Mouse (Mus musculus): ENCODE measurements at regions not wholly inside any gene's neighbourhood (a gene's known extent, or its start where the extent isn't known, plus 50 kb on each side); places are given as distances from the start of the nearest gene placed in this dataset.

GRCm38 (mm10) chr12:10571643-10572377, 181.2 kb downstream of the Rdh14 start:
- peak in 1 of 2 experiments; percentile 4 for DNase-seq (ENCODE audit: low spot score in 2 of 2)

GRCm38 (mm10) chr12:10572378-10572650, 181.7 kb downstream of the Rdh14 start:
- peak in 1 of 2 experiments; percentile 10 for DNase-seq (ENCODE audit: low spot score in 2 of 2)

GRCm38 (mm10) chr12:10573381-10573780, 182.8 kb downstream of the Rdh14 start:
- no peak for DNase-seq (ENCODE audit: low spot score in 2 of 2)

GRCm38 (mm10) chr12:10582840-10583614, 192.5 kb downstream of the Rdh14 start:
- DNase-seq (ENCODE audit: low spot score in 2 of 2) = no peak

- no peak for DNase-seq (ENCODE audit: low spot score in 2 of 2)
Observed at GRCm38 (mm10) chr12:10584026-10584425, 193.5 kb downstream of the Rdh14 start.

GRCm38 (mm10) chr12:10589537-10589936, 199.0 kb downstream of the Rdh14 start:
- peak; percentile 81 to 85 for DNase-seq (ENCODE audit: low spot score in 2 of 2)

- DNase-seq (ENCODE audit: low spot score in 2 of 2) = peak; percentile 71 to 78
Observed at GRCm38 (mm10) chr12:10597976-10598746, 207.6 kb downstream of the Rdh14 start.

- no peak for DNase-seq (ENCODE audit: low spot score in 2 of 2)
Observed at GRCm38 (mm10) chr12:10600111-10600510, 209.5 kb downstream of the Rdh14 start.

GRCm38 (mm10) chr12:10618319-10618718, 227.7 kb downstream of the Rdh14 start:
- no peak for DNase-seq (ENCODE audit: low spot score in 2 of 2)

- DNase-seq (ENCODE audit: low spot score in 2 of 2) = no peak
Observed at GRCm38 (mm10) chr12:10620541-10620940, 230.0 kb downstream of the Rdh14 start.

- no peak for DNase-seq (ENCODE audit: low spot score in 2 of 2)
Observed at GRCm38 (mm10) chr12:10638591-10638990, 248.0 kb downstream of the Rdh14 start.

GRCm38 (mm10) chr12:10654466-10655184, 264.1 kb downstream of the Rdh14 start:
- DNase-seq (ENCODE audit: low spot score in 2 of 2) = peak; percentile 16 to 20

- DNase-seq (ENCODE audit: low spot score in 2 of 2) = no peak
Observed at GRCm38 (mm10) chr12:10655185-10655544, 264.6 kb downstream of the Rdh14 start.

GRCm38 (mm10) chr12:10658826-10659225, 268.3 kb downstream of the Rdh14 start:
- no peak for DNase-seq (ENCODE audit: low spot score in 2 of 2)

- DNase-seq (ENCODE audit: low spot score in 2 of 2) = no peak
Observed at GRCm38 (mm10) chr12:10686747-10687146, 296.2 kb downstream of the Rdh14 start.

All from right cerebral cortex, adult 2 months (tissue).